Mouse (Mus musculus) kidney, postnatal 0 days (tissue): ENCODE data around the gene Erbin. TPM values are rescaled to one million over a fixed set of nuclear protein-coding genes. Genes with fewer than 3 reads are reported as not detected.

Source experiments
- ATAC-seq: fragments of 200-750 bp; cut with Nextera tagmentation; replicated peaks from 2 replicates; pipeline ENCODE4 v1.8.0; 2017; ENCODE audit warnings: low read depth, moderate number of reproducible peaks, moderate TSS enrichment, moderate library complexity; ENCODE audit not compliant: low FRiP score
- DNase-seq: peaks from one replicate; pipeline ENCODE4 v3.0.0-alpha.2; 2016; ENCODE audit warnings: low spot score
- H3K27ac ChIP-seq: fragments of 300-500 bp; sonication (generic); 2 replicates; pipeline ENCODE4 v1.5.1; 2014; ENCODE audit warnings: mild to moderate bottlenecking
- H3K27me3 ChIP-seq: fragments of 300-500 bp; sonication (generic); 2 replicates; pipeline ENCODE4 v1.6.1; 2014; ENCODE audit warnings: low read length, mixed read lengths; ENCODE audit not compliant: insufficient read depth
- H3K36me3 ChIP-seq: fragments of 300-500 bp; sonication (generic); 2 replicates; pipeline ENCODE4 v1.6.1; 2014; ENCODE audit warnings: low read length, mixed read lengths; ENCODE audit not compliant: insufficient read depth
- H3K4me1 ChIP-seq: fragments of 300-500 bp; sonication (generic); replicated peaks from 2 replicates; pipeline ENCODE4 v1.6.1; 2014; ENCODE audit warnings: antibody characterized with exemption, low read length, mixed read lengths; ENCODE audit not compliant: insufficient read depth
- H3K4me2 ChIP-seq: fragments of 300-500 bp; sonication (generic); 2 replicates; pipeline ENCODE4 v1.6.1; 2014; ENCODE audit warnings: mild to moderate bottlenecking, low read length, moderate library complexity, mixed read lengths
- H3K4me3 ChIP-seq: fragments of 300-500 bp; sonication (generic); replicated peaks from 2 replicates; pipeline ENCODE4 v1.5.1; 2014; ENCODE audit warnings: low read depth, low read length
- H3K9ac ChIP-seq: fragments of 300-500 bp; sonication (generic); 2 replicates; pipeline ENCODE4 v1.6.1; 2014; ENCODE audit warnings: low read depth, low read length
- H3K9me3 ChIP-seq: fragments of 300-500 bp; sonication (generic); replicated peaks from 2 replicates; pipeline ENCODE4 v1.6.1; 2016; ENCODE audit warnings: low read length, inconsistent platforms, mixed read lengths
- CTCF ChIP-seq: IDR thresholded peaks from 2 replicates; pipeline ENCODE4 v1.5.1; 2016; ENCODE audit warnings: antibody characterized with exemption, low read depth, mild to moderate bottlenecking, moderate library complexity
- WGBS: fragments of 180-500 bp; shearing (Covaris S2); extraction: QIAGEN DNeasy Blood & Tissue Kit; methylation state at CpG from one replicate; pipeline ENCODE4 v1.1.7; 2014; 5-methylcytosine and 5-hydroxymethylcytosine counted together
- polyA plus RNA-seq: library from polyadenylated mRNA; unstranded; fragments of >200 nt; fragmentation: Nextera tagmentation; extraction: Ambion mirVana; gene quantifications from 2 replicates; pipeline ENCODE4 v1.2.1, GENCODE M21; 2015

The Erbin gene
- polyA plus RNA-seq, 1 experiment from 2014 or later: 25.9 TPM

DNA sequence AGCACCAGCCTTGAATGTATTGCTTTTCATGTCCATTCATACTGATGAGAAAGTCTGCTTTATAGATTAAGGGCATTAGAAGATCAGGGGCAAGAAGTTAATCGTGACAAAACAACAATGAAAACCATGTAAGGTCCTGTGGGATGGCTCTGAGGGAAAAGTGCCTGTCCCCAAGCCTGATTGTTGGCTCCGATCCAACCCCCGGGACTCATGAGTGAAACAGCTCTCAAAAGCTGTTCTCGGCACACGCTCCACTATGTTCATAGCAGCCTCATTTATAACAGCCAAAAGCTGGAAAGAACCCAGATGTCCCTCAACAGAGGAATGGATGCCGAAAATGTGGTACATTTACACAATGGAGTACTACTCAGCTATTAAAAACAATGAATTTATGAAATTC is 4.3 kb upstream of the Erbin start:
- Histone ChIP-seq H3K4me1 (0 out of 2 replicates have a peak, but pooled peaks cover 14% of the 10 kb centered on the region), H3K27ac (no peak overlapping the region), H3K4me2 (no peak overlapping the region), H3K36me3 (no peaks in the 10 kb centered on the region), H3K4me3 (no peak overlapping the region), H3K27me3 (no peaks in the 10 kb centered on the region), H3K9me3 (no peaks in the 10 kb centered on the region), H3K9ac (no peak overlapping the region)
- WGBS: 75% methylated on average over 6 of the region's 6 CpGs
- TF ChIP-seq CTCF: no peak
- ATAC-seq (no peak), DNase-seq (no peak)

DNA sequence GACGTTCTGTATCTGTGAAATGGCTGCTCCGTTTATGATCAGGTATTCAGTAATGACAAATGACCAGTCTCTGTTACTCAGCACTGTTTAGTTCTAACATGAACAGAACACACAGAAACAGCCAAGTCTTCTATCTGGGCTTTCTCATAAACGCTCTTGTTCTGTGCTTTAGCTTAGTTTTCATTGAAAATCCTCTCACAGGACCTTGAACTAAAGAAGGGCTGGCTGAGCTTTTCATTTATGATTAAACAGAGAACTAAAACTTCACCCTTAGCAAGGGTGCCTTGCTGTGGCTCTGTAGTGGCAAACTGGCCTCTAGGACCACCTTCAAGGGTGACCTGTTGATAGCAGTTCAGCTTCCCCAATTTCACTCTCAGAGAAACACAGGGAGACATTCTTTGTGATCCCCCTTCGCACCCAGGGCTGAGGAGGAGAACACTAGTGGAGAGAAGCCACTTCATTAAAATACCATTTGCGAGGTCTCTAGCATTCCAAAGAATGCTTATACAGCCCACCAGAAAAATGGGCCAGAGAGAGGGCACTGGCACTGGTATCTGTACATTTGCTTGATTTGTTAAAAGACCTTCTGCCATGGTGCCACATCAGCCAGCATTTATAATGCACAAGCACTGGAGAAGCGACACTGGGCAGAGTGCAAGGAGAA is 3.2 kb upstream of the Erbin start:
- 80% methylated on average over 6 of the region's 6 CpGs for WGBS
- TF ChIP-seq CTCF: no peak
- H3K4me1 ChIP-seq: 0 out of 2 replicates have a peak, but pooled peaks cover 14% of the 10 kb centered on the region
- H3K4me2 ChIP-seq: no peak overlapping the region
- H3K9me3 ChIP-seq: no peaks in the 10 kb centered on the region
- peak overlapping the region; percentile 100 for H3K27ac ChIP-seq
- DNase-seq (no peak), ATAC-seq (no peak)
- no peak overlapping the region for H3K4me3 ChIP-seq
- H3K36me3 ChIP-seq: no peaks in the 10 kb centered on the region
- no peaks in the 10 kb centered on the region for H3K27me3 ChIP-seq
- no peak overlapping the region for H3K9ac ChIP-seq

DNA sequence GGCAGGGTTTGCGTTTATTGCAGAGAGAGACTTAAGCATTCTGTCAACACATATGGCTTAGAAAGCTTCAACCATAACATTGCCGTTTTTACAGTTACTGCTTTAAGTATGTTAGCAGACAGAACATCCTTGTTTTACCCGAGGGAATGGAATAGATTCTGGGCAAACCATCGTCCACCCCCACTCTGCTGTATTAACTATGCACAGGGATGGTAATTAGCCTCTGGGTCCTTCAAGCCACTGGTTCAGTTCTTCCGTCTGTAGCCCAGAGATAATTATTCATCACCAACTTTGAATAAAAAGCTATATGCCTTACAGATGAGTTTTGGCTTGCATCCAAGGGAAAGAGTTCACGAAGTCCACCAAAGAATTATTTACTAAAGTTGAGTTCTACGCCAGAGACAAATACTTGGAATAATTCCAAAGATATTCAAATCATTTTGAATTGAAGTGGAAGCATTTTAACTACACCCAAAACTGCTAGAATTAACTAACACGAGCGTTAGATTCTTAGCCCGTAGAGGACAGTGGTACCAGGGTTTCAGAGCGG is 1.6 kb upstream of the Erbin start:
- 0 out of 2 replicates have a peak, but pooled peaks have one; percentile 11 for ATAC-seq

GRCm38 (mm10) chr13:103920933-103921830 is 868 bp upstream of the Erbin start:
- Histone ChIP-seq H3K4me1 (0 out of 2 replicates have a peak, but pooled peaks cover 14% of the 10 kb centered on the region), H3K27ac (peak overlapping the region; percentile 100), H3K9me3 (no peaks in the 10 kb centered on the region), H3K4me2 (peak overlapping the region; percentile 75), H3K36me3 (no peaks in the 10 kb centered on the region), H3K27me3 (no peaks in the 10 kb centered on the region), H3K4me3 (peak overlapping the region; percentile 75), H3K9ac (peak overlapping the region; percentile 99)
- TF ChIP-seq CTCF: peak; percentile 26; the same call in 1 of the 2 replicates
- peak; percentile 95 for DNase-seq
- ATAC-seq: peak; percentile 90
- WGBS: under 1% methylated on average over 81 of the region's 125 CpGs

More for the DNA sequence above, 1.6 kb upstream of the Erbin start:
- Histone ChIP-seq H3K27me3 (no peaks in the 10 kb centered on the region), H3K36me3 (no peaks in the 10 kb centered on the region), H3K4me2 (peak overlapping the region; percentile 75), H3K4me3 (peak overlapping the region; percentile 75), H3K9ac (peak overlapping the region; percentile 99), H3K4me1 (0 out of 2 replicates have a peak, but pooled peaks cover 14% of the 10 kb centered on the region), H3K27ac (peak overlapping the region; percentile 100), H3K9me3 (no peaks in the 10 kb centered on the region)
- DNase-seq: no peak
- 11% methylated on average over 11 of the region's 11 CpGs for WGBS
- TF ChIP-seq CTCF: no peak

- Histone ChIP-seq H3K9me3 (no peaks in the 10 kb centered on the region), H3K4me2 (peak overlapping the region; percentile 75), H3K4me1 (0 out of 2 replicates have a peak, but pooled peaks cover 14% of the 10 kb centered on the region), H3K27ac (peak overlapping the region; percentile 100), H3K4me3 (peak overlapping the region; percentile 75), H3K36me3 (no peaks in the 10 kb centered on the region), H3K9ac (peak overlapping the region; percentile 99), H3K27me3 (no peaks in the 10 kb centered on the region)
- DNase-seq: no peak
- no peak for TF ChIP-seq CTCF
- no peak for ATAC-seq
- 0% methylated on average over 20 of the region's 20 CpGs for WGBS
Observed at GRCm38 (mm10) chr13:103919956-103920260, 406 bp downstream of the Erbin start.
